Comparison of ENCODE assay signal across 9 mouse cellular contexts in the genomic region with DNA sequence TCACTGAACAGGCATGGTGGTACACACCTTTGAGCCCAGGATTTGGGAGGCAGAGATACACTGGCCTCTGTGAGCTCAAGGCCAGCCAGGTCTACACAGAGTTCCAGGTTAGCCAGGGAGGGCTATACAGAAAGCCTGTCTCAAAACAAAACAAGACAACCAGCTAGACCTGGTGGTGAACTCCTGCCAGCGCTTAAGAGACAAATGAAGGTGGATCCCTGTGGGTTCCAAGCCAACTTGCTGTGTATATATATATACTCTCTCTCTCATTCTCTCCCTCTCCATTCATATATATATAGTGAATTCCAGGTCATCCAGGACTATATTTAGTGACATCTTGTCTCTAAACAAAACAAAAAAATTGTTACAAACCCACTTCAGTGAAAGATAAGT. TPM values are rescaled to one million over a fixed set of nuclear protein-coding genes. Genes with fewer than 3 reads are reported as not detected.
A peak's percentile ranks its signal among the peaks of the same experiment; 100 is the strongest.
DNase-seq lines count a peak whose midpoint lies in the region; ATAC-seq and TF ChIP-seq lines count a peak whose summit lies in the region.
"Had no signal": no experiment of that assay in that cellular context is flagged by ENCODE, and none has a peak within 500 bp of the region (broad histone marks: within the 10 kb centered on the region; RNA-seq: fewer than 3 reads in every experiment).

No protein-coding gene starts in this region.

- WGBS in liver, adult 2 months: 23% methylated on average over 1 of the region's 1 CpGs
- 45% methylated on average over 1 of the region's 1 CpGs for WGBS in embryonic facial prominence, embryonic 11.5 days
- 43% methylated on average over 1 of the region's 1 CpGs for WGBS in intestine, postnatal 0 days
- 65% methylated on average over 1 of the region's 1 CpGs for WGBS in neural tube, embryonic 13.5 days

- peak overlapping the region; percentile 76 for H3K27ac ChIP-seq in liver, adult 2 months (replicated peaks; ENCODE audit: insufficient read depth, low read depth, low read length)
- no peak overlapping the region for H3K27ac ChIP-seq in embryonic facial prominence, embryonic 11.5 days (replicated peaks; ENCODE audit: low read depth, low read length)
- H3K27ac ChIP-seq in intestine, postnatal 0 days (ENCODE audit: low read depth, low read length): peak overlapping the region; percentile 85
- no peak overlapping the region for H3K27ac ChIP-seq in neural tube, embryonic 13.5 days (replicated peaks)

- no peak for ATAC-seq in embryonic facial prominence, embryonic 11.5 days (replicated peaks; ENCODE audit: insufficient number of reproducible peaks, low FRiP score, low TSS enrichment, low read depth)
- no peak for ATAC-seq in intestine, postnatal 0 days
- ATAC-seq in neural tube, embryonic 13.5 days (ENCODE audit: low read depth): no peak

- no peak for TF ChIP-seq CTCF in liver, adult 2 months (IDR thresholded peaks at IDR 0.05; ENCODE audit: low read depth, low read length)
- no peak for TF ChIP-seq CTCF in intestine, postnatal 0 days (IDR thresholded peaks at IDR 0.05; ENCODE audit: low read depth)

- TF ChIP-seq POLR2A in liver, adult 2 months (IDR thresholded peaks at IDR 0.05; ENCODE audit: extremely low read depth, insufficient read depth, low read length): no peak

- H3K79me2 ChIP-seq in liver, adult 2 months (ENCODE audit: control insufficient read depth, insufficient read depth, low read length): peaks cover 10% of the 10 kb centered on the region; the same call in 1 of the 2 replicates

- H3K27me3 ChIP-seq in liver, adult 2 months (ENCODE audit: control insufficient read depth, insufficient read depth, low read length): no peaks in the 10 kb centered on the region
- no peaks in the 10 kb centered on the region for H3K27me3 ChIP-seq in embryonic facial prominence, embryonic 11.5 days (ENCODE audit: control insufficient read depth, insufficient read depth, low read length)
- H3K27me3 ChIP-seq in intestine, postnatal 0 days (replicated peaks; ENCODE audit: control insufficient read depth, insufficient read depth, low read length): no peaks in the 10 kb centered on the region
- H3K27me3 ChIP-seq in neural tube, embryonic 13.5 days: no peaks in the 10 kb centered on the region

- peak overlapping the region; percentile 54 for H3K4me2 ChIP-seq in embryonic facial prominence, embryonic 11.5 days (ENCODE audit: low read depth, low read length)
- peak overlapping the region; percentile 87 for H3K4me2 ChIP-seq in intestine, postnatal 0 days (replicated peaks; ENCODE audit: low read depth)
- H3K4me2 ChIP-seq in neural tube, embryonic 13.5 days: peak overlapping the region; percentile 71

- peak overlapping the region; percentile 87; the same call in 1 of the 2 replicates for H3K9ac ChIP-seq in liver, adult 2 months (ENCODE audit: low read depth, low read length)
- H3K9ac ChIP-seq in embryonic facial prominence, embryonic 11.5 days (replicated peaks; ENCODE audit: low read length): peak overlapping the region; percentile 79
- peak overlapping the region; percentile 74 for H3K9ac ChIP-seq in intestine, postnatal 0 days (ENCODE audit: low read depth, low read length)
- H3K9ac ChIP-seq in neural tube, embryonic 13.5 days: peak overlapping the region; percentile 83

- H3K4me3 ChIP-seq in liver, adult 2 months (ENCODE audit: insufficient read depth, low read depth, low read length): peak overlapping the region; percentile 77
- peak overlapping the region; percentile 81 for H3K4me3 ChIP-seq in embryonic facial prominence, embryonic 11.5 days (ENCODE audit: low read depth, low read length)
- H3K4me3 ChIP-seq in intestine, postnatal 0 days (ENCODE audit: low read depth, low read length): peak overlapping the region; percentile 80
- peak overlapping the region; percentile 80 for H3K4me3 ChIP-seq in neural tube, embryonic 13.5 days

- H3K4me1 ChIP-seq in liver, adult 2 months (ENCODE audit: control insufficient read depth, insufficient read depth, low read length): peaks cover 9% of the 10 kb centered on the region
- no peaks in the 10 kb centered on the region for H3K4me1 ChIP-seq in embryonic facial prominence, embryonic 11.5 days (ENCODE audit: control insufficient read depth, insufficient read depth, low read length)
- no peaks in the 10 kb centered on the region for H3K4me1 ChIP-seq in intestine, postnatal 0 days (replicated peaks; ENCODE audit: control insufficient read depth, insufficient read depth, low read length)
- H3K4me1 ChIP-seq in neural tube, embryonic 13.5 days (replicated peaks): peaks cover 40% of the 10 kb centered on the region

- no peaks in the 10 kb centered on the region for H3K36me3 ChIP-seq in liver, adult 2 months (ENCODE audit: control insufficient read depth, insufficient read depth, low read length)
- no peaks in the 10 kb centered on the region; the same call in 1 of the 2 replicates for H3K36me3 ChIP-seq in embryonic facial prominence, embryonic 11.5 days (replicated peaks; ENCODE audit: control insufficient read depth, insufficient read depth, low read depth, low read length)
- peaks cover 32% of the 10 kb centered on the region for H3K36me3 ChIP-seq in intestine, postnatal 0 days (ENCODE audit: control insufficient read depth, insufficient read depth)
- peaks cover 34% of the 10 kb centered on the region for H3K36me3 ChIP-seq in neural tube, embryonic 13.5 days

- H3K9me3 ChIP-seq in embryonic facial prominence, embryonic 11.5 days (replicated peaks; ENCODE audit: control insufficient read depth, low read length): no peaks in the 10 kb centered on the region
- H3K9me3 ChIP-seq in intestine, postnatal 0 days (ENCODE audit: control insufficient read depth): no peaks in the 10 kb centered on the region
- no peaks in the 10 kb centered on the region for H3K9me3 ChIP-seq in neural tube, embryonic 13.5 days

- no peak for DNase-seq in liver, adult 2 months (ENCODE audit: extremely low read depth, low read depth, low spot score)
- DNase-seq in liver: no peak
- no peak for DNase-seq in embryonic facial prominence, embryonic 11.5 days (ENCODE audit: low spot score)
- DNase-seq in cerebellum, postnatal 4 days (ENCODE audit: low spot score in 2 of 2): no peak
- DNase-seq in gastrocnemius, adult 18-20 months (ENCODE audit: low spot score): no peak
- no peak for DNase-seq in urinary bladder, adult 2 months (ENCODE audit: low spot score)
- DNase-seq: adrenal gland, postnatal 25 days had no signal

RNA-seq across cellular contexts. Expression of gene Acot8, which starts 0.8 kb away (rescaled TPM):
- 19.4 and 25.8 TPM in 2 replicates for total RNA-seq in liver, adult 2 months (2014; rRNA removed)
- 46.1 and 53.2 TPM in 2 replicates for polyA plus RNA-seq in liver, adult 2 months (2012; rRNA removed)
- 9.6 and 11.6 TPM in 2 replicates for polyA plus RNA-seq in embryonic facial prominence, embryonic 11.5 days (2014; fragmentation: Nextera tagmentation; extraction: Ambion mirVana)
- polyA plus RNA-seq in intestine, postnatal 0 days (2015; fragmentation: Nextera tagmentation; extraction: Ambion mirVana): 52.5 and 54.4 TPM in 2 replicates
- 20.3 and 21.5 TPM in 2 replicates for polyA plus RNA-seq in neural tube, embryonic 13.5 days (2015; fragmentation: Nextera tagmentation; extraction: Ambion mirVana)
- total RNA-seq in gastrocnemius, adult 18-20 months (2021): 1 to 10 TPM; 8.0 to 8.2 TPM
- polyA plus RNA-seq in urinary bladder, adult 2 months (2012; rRNA removed): 37.5 and 45.7 TPM in 2 replicates

RNA-seq across cellular contexts. Expression of gene Zswim3, which starts 1.0 kb away (rescaled TPM):
- 0.83 and 1.1 TPM in 2 replicates for total RNA-seq in liver, adult 2 months (2014; rRNA removed)
- 0.73 and 0.82 TPM in 2 replicates for polyA plus RNA-seq in liver, adult 2 months (2012; rRNA removed)
- 9.8 and 11.3 TPM in 2 replicates for polyA plus RNA-seq in embryonic facial prominence, embryonic 11.5 days (2014; fragmentation: Nextera tagmentation; extraction: Ambion mirVana)
- 3.7 and 4.2 TPM in 2 replicates for polyA plus RNA-seq in intestine, postnatal 0 days (2015; fragmentation: Nextera tagmentation; extraction: Ambion mirVana)
- 14.2 and 16.7 TPM in 2 replicates for polyA plus RNA-seq in neural tube, embryonic 13.5 days (2015; fragmentation: Nextera tagmentation; extraction: Ambion mirVana)
- 1 to 10 TPM; 1.5 TPM for total RNA-seq in gastrocnemius, adult 18-20 months (2021)
- 5.3 and 6.2 TPM in 2 replicates for polyA plus RNA-seq in urinary bladder, adult 2 months (2012; rRNA removed)

RNA-seq across cellular contexts. Expression of gene Snx21, which starts 18.3 kb away (rescaled TPM):
- total RNA-seq in liver, adult 2 months (2014; rRNA removed): 10.8 and 12.6 TPM in 2 replicates
- polyA plus RNA-seq in liver, adult 2 months (2012; rRNA removed): 14.4 and 14.6 TPM in 2 replicates
- 9.9 and 10.5 TPM in 2 replicates for polyA plus RNA-seq in embryonic facial prominence, embryonic 11.5 days (2014; fragmentation: Nextera tagmentation; extraction: Ambion mirVana)
- polyA plus RNA-seq in intestine, postnatal 0 days (2015; fragmentation: Nextera tagmentation; extraction: Ambion mirVana): 12.5 and 13.0 TPM in 2 replicates
- polyA plus RNA-seq in neural tube, embryonic 13.5 days (2015; fragmentation: Nextera tagmentation; extraction: Ambion mirVana): 17.1 and 22.9 TPM in 2 replicates
- total RNA-seq in gastrocnemius, adult 18-20 months (2021): 10 to 100 TPM; 20.0 to 24.3 TPM
- 24.4 and 29.0 TPM in 2 replicates for polyA plus RNA-seq in urinary bladder, adult 2 months (2012; rRNA removed)

RNA-seq across cellular contexts. Expression of gene Zswim1, which starts 18.6 kb away (rescaled TPM):
- 0.55 and 0.81 TPM in 2 replicates for total RNA-seq in liver, adult 2 months (2014; rRNA removed)
- polyA plus RNA-seq in liver, adult 2 months (2012; rRNA removed): 3.2 and 4.4 TPM in 2 replicates
- polyA plus RNA-seq in embryonic facial prominence, embryonic 11.5 days (2014; fragmentation: Nextera tagmentation; extraction: Ambion mirVana): 20.4 and 21.2 TPM in 2 replicates
- 7.0 and 7.6 TPM in 2 replicates for polyA plus RNA-seq in intestine, postnatal 0 days (2015; fragmentation: Nextera tagmentation; extraction: Ambion mirVana)
- polyA plus RNA-seq in neural tube, embryonic 13.5 days (2015; fragmentation: Nextera tagmentation; extraction: Ambion mirVana): 22.3 and 23.7 TPM in 2 replicates
- total RNA-seq in gastrocnemius, adult 18-20 months (2021): 1 to 10 TPM; 5.6 to 5.8 TPM
- polyA plus RNA-seq in urinary bladder, adult 2 months (2012; rRNA removed): 5.4 and 8.1 TPM in 2 replicates

RNA-seq across cellular contexts. Expression of gene Tnnc2, which starts 24.1 kb away (rescaled TPM):
- total RNA-seq in liver, adult 2 months (2014; rRNA removed): 6.1 TPM in 1 of 2 replicates, not detected in the other
- polyA plus RNA-seq in liver, adult 2 months (2012; rRNA removed): not detected in 2 replicates
- 4.3 and 11.2 TPM in 2 replicates for polyA plus RNA-seq in embryonic facial prominence, embryonic 11.5 days (2014; fragmentation: Nextera tagmentation; extraction: Ambion mirVana)
- polyA plus RNA-seq in intestine, postnatal 0 days (2015; fragmentation: Nextera tagmentation; extraction: Ambion mirVana): 0.51 and 0.73 TPM in 2 replicates
- polyA plus RNA-seq in neural tube, embryonic 13.5 days (2015; fragmentation: Nextera tagmentation; extraction: Ambion mirVana): 9.3 and 25.7 TPM in 2 replicates
- total RNA-seq in gastrocnemius, adult 18-20 months (2021): over 10,000 TPM; 18,106 to 19,583 TPM
- 21.9 and 26.7 TPM in 2 replicates for polyA plus RNA-seq in urinary bladder, adult 2 months (2012; rRNA removed)
- total RNA-seq: adrenal gland, postnatal 25 days had no signal

Comparison
In these comparisons a context has a peak if more than half of its experiments do, and no peak if none do; other contexts are left out.
1. H3K27ac ChIP-seq: peak in liver, adult 2 months (single experiment) and intestine, postnatal 0 days (single experiment); none in embryonic facial prominence, embryonic 11.5 days (single experiment) and neural tube, embryonic 13.5 days (single experiment).
2. Peak in every context shown above with its lines, with median percentiles within 50 percentile points of each other: H3K4me3 ChIP-seq, H3K9ac ChIP-seq and H3K4me2 ChIP-seq.